Mouse (Mus musculus): Measurements from ENCODE around the gene Scamp5.

The Scamp5 gene

GRCm38 (mm10) chr9:57467896-57468549 lies at the start of gene Scamp5:
Gene Scamp5, minus strand, starts transcription at chr9:57468060.
- DNase-seq, result peak; percentile 96

- peak; percentile 79 for DNase-seq
Observed at GRCm38 (mm10) chr9:57517113-57517512, 49.3 kb upstream of the Scamp5 start.

- no peak for DNase-seq
Observed at GRCm38 (mm10) chr9:57510577-57510976, 42.7 kb upstream of the Scamp5 start.

DNA sequence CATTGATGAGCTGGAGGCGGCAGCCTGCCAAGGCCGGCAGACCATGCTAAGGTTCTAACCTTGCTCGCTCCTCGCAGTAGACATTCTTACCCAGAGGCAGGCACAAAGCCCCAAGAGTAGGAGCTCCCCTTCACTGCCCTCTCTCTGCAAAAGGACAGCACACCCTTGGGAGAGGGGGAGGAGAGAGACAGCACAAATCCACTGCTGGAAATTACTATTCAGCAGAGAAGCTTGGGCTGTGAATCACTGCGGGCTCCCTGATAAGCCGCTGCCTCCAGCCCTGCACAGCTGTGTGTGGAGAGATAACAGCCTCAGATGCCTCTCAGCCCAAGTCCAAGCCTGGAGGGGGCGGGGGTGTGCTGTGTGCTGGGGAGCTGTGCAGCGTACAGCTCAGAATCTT lies 37.8 kb upstream of the Scamp5 start:
- DNase-seq, result peak; percentile 81

DNA sequence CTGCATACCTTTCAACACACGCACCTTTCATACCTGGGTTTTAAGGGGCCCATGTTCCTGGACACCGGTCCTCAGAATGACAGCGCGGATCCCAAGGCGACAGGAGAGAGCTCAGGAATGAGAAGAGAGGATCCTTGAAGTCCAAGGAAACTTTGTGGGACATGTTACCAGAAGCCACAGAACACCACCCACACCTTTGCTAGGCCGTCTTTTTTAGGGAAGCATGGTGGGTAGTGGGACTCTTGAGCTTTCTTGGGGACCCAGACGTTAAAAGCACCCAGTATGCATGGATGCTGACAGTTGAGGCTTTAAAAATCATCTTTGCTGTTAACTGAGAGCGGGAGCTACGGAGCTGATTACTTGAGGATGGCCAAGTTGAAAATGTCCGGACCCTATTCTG lies 37.0 kb upstream of the Scamp5 start:
- DNase-seq, result no peak

GRCm38 (mm10) chr9:57504381-57504700 lies 36.5 kb upstream of the Scamp5 start:
- DNase-seq, result peak; percentile 76

GRCm38 (mm10) chr9:57503622-57504380 lies 35.9 kb upstream of the Scamp5 start, which contains the start of gene Rpp25:
Gene Rpp25, plus strand, starts transcription at chr9:57504026.
- peak; percentile 83 for DNase-seq

GRCm38 (mm10) chr9:57502911-57503621 lies 35.2 kb upstream of the Scamp5 start:
- peak; percentile 18 for DNase-seq

DNA sequence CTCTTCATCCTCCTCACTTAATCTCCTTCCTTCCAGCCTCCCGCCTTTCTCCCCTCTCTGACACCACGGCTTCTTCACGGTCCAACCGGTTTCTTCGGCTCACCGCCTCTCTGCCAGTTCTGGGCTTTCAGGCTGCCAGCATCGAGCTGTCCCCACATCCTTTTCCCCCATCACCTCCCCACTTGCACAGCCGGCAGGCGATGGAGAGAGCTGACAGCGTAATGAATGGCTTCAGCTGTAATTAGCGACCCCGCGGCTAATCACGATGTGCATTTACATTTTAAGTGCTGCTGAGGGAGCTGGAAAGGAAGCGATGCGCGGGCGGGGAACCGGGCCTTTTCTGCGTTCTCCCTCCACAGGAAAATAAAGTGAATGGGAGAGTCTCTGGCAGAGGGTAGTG lies 34.0 kb upstream of the Scamp5 start:
- peak; percentile 39 for DNase-seq

- DNase-seq, result no peak
Observed at GRCm38 (mm10) chr9:57501452-57501851, 33.6 kb upstream of the Scamp5 start.

GRCm38 (mm10) chr9:57498536-57498935 lies 30.7 kb upstream of the Scamp5 start:
- no peak for DNase-seq

- DNase-seq, result peak; percentile 6
Observed at GRCm38 (mm10) chr9:57497236-57497635, 29.4 kb upstream of the Scamp5 start.

DNA sequence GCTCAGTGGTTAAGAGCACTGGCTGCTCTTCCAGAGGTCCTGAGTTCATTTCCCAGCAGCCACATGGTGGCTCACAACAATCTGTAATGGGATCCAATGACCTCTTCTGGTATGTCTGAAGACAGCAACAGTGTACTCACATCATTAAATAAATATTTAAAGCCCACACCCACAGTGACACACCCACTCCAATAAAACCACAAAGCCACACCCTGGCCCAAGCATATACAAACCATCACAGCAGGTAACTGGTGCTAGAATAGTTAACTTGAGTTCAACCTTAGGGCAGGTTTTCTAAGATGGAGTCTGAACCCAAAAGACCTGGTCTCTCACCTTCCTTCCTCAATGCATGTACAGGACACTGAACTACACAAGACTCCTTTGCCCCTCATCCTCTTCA lies 27.1 kb upstream of the Scamp5 start:
- no peak for DNase-seq

DNA sequence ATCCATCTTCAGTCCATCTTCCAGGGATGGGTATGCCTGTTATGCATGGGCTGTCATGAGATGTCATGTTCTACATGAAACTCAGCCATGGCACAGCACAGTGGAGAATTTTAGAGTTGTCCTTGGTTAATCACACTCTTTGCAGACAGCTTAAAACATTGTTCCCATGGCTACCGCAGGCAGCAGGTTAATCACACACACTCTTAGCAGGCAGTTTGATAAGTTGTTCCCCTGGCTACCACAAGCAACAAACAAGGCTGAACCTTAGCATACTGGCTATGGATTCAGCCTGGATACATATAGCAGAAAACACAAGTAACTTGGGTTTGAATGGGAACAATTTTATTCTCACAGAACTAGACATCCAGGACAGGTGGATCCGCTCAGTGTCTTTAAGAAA lies 25.7 kb upstream of the Scamp5 start:
- DNase-seq, result no peak

DNA sequence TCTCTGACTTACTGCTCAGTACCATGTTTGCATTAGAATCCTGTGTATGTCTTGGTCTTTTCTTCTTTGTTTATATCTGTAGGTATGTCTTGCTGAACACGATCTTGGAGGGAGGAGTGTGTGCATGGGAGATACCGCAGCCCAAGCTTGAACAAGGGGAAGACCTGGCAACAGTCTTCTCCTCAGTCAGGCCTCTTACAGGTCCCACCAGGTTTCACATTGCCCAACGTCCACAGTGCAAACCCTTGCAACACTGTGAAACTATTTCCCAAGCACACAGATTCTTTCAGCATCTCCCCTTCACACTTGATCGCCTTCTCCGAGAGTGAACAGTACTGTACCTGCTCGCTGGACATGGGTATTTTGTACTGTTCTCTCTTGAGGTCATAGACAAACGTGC lies 19.9 kb upstream of the Scamp5 start:
- DNase-seq, result no peak

DNA sequence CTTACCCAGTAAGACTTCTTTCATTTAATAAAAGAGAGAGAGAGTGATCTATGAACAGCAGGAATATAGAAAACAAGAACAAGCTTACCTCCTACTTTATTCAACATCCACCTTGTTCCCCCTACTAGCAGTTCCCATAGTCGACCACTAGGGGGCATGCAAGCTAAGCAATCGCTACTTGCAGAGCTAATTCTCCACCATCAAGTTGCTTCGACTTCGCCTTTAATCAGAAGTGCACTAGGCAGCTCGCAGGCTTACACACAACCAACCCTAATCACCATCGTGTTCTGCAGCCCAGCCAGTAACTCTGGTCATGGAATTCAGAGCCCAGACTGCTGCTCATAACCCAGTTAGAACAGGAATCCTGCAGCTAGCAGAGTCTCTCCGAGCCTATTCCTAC lies 17.9 kb upstream of the Scamp5 start:
- peak; percentile 91 for DNase-seq

- no peak for DNase-seq
Observed at GRCm38 (mm10) chr9:57468914-57469313, 1.1 kb upstream of the Scamp5 start.

DNA sequence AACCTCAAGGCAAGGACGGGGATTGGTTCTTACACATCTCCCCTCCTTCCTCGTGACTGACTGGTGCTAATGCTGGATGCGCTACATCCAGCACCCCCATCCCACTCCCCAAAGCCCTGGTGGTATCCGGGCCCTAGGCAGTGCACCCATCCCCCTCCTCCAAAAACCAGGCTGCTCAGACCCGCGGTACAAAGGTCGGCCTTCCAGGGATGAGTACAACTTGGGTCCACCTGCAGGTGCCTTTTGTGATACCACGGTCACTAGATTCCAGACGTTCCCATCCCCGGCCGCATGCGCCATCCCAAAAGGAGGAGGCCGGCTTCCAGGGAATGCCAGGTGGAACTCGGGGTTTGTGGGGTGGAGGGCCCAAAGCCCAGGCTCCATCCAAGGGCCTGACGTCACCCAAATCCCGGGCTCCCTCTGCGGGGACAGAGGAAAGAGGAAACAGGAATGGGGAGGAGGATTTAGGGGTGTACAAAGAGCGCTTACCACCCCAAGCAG lies 539 bp downstream of the Scamp5 start:
- DNase-seq, result peak; percentile 57

DNA sequence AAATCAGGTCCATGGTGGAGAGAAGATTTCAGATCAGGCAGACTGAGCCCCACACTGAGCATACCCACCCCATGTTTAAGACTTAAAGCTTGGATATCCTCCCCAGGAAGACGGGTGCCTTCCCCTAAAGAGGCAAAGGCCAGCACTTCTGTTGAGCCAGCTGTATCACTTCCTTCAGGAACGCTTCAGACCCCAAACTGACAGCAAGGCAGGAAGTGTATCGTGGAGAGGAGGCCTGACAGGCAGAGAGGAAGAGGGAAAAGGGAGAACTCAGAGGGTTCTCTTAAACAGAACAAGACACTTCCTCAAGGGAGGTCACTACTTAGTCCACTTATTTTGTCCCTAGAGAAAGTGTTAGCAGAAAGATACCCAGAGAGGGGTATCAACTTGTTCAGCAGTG lies 1.8 kb downstream of the Scamp5 start:
- no peak for DNase-seq

- DNase-seq, result no peak
Observed at GRCm38 (mm10) chr9:57462866-57463265, 5.0 kb downstream of the Scamp5 start.

DNA sequence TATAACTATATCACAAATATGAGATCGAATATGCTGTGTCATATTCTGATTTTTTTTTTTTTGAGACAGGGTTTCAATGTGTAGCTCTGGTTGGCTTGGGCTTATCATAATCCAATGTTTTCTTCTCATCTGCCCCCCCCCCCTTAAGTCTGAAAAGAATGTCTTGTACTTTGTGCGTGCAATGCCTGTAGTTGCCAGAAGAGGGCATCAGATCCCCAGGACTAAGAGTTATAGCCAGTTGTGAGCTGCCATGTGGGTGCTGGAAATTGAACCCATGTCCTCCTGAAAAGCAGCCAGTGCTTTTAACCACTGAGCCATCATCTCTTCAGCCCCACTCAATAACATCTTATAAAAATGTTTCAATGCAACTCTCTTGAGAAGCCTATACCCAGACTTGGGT lies 8.2 kb downstream of the Scamp5 start:
- DNase-seq, result no peak

GRCm38 (mm10) chr9:57453516-57453915 lies 14.3 kb downstream of the Scamp5 start:
- DNase-seq, result no peak

DNA sequence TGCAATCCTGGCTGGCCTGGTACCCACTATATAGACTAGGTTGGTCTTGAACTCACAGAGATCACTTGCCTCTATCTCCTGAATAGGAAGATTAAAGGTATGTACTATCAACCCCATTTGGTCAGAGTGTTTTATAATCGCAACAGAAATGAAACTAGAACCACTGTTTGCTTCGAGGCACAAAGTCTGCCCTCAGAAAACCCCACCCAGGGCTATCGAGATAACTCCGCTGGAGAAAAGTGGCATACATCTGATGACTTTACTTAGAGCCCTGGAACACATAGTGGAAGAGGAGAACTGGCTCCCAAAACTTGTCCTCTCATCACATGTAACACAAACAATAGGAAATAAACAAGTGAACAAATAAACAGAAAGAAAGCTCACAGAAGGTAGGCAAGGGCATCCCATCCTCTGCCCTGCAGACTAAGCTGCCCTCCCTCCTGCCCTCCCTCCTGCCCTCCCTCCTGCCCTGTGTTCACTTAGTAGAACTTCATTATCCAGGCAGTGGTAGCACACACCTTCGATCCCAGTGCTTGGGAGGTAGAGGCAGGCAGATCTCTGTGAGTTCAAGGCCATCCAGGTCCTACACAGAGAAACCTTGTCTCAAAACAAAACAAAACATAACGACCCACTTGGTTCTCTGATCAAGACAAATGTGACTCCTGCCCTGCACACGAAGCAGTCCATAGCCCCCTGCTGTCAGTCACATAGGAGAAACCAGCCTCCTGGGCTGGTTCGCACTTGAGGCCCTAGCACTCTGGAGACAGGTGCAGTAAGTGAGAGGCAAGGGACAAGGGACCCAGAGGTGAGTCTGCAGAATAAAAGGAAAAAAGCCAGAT lies 15.0 kb downstream of the Scamp5 start:
- no peak for DNase-seq

Data from kidney, postnatal 10 days (tissue).